Mouse (Mus musculus) C2C12 (cell line): ENCODE data around the gene Pla1a. TPM values are rescaled to one million over a fixed set of nuclear protein-coding genes. Genes with fewer than 3 reads are reported as not detected.

ENCODE experiments used
- H3K27me3 ChIP-seq: one replicate; pipeline ENCODE4 v1.6.1; 2011; ENCODE audit not compliant: control insufficient read depth, insufficient read depth, insufficient read length
- H3K36me3 ChIP-seq: one replicate; pipeline ENCODE4 v1.6.1; 2011; ENCODE audit not compliant: control insufficient read depth, insufficient read depth
- H3K4me3 ChIP-seq: one replicate; pipeline ENCODE4 v1.5.1; 2011; ENCODE audit warnings: mild to moderate bottlenecking, control low read depth; ENCODE audit not compliant: poor library complexity, insufficient read depth, severe bottlenecking
- H3K79me2 ChIP-seq: one replicate; pipeline ENCODE4 v1.6.1; 2011; ENCODE audit not compliant: control insufficient read depth, insufficient read depth
- H3K79me3 ChIP-seq: one replicate; pipeline ENCODE4 v1.6.1; 2011; ENCODE audit warnings: low read depth, control low read depth
- H3ac ChIP-seq: one replicate; pipeline ENCODE3; 2011; ENCODE audit warnings: low read depth; ENCODE audit not compliant: control insufficient read depth, insufficient read length
- CEBPB ChIP-seq: IDR thresholded peaks from one replicate; pipeline ENCODE4 v1.6.1; 2011; ENCODE audit warnings: low read depth, mild to moderate bottlenecking, control low read depth, moderate library complexity
- CTCF ChIP-seq: IDR thresholded peaks from one replicate; pipeline ENCODE4 v1.5.1; 2011; ENCODE audit not compliant: control insufficient read depth, insufficient read depth, insufficient read length
- FOSL1 ChIP-seq: IDR thresholded peaks from one replicate; pipeline ENCODE4 v1.8.0; 2011; ENCODE audit warnings: mild to moderate bottlenecking, low read length; ENCODE audit not compliant: poor library complexity, insufficient read depth, severe bottlenecking
- MAX ChIP-seq: IDR thresholded peaks from one replicate; pipeline ENCODE4 v1.6.1; 2011; ENCODE audit warnings: mild to moderate bottlenecking, control low read depth
- MYOD1 ChIP-seq: IDR thresholded peaks from one replicate; pipeline ENCODE4 v1.6.1; 2011; ENCODE audit warnings: low read depth; ENCODE audit not compliant: control insufficient read depth, insufficient read length
- MYOG ChIP-seq: IDR thresholded peaks from one replicate; pipeline ENCODE4 v1.6.1; 2011; ENCODE audit not compliant: control insufficient read depth, insufficient read length; ENCODE audit errors: extremely low read depth
- USF1 ChIP-seq: IDR thresholded peaks from one replicate; pipeline ENCODE4 v1.6.1; 2011; ENCODE audit warnings: low read depth, mild to moderate bottlenecking, control low read depth, moderate library complexity
- polyA plus RNA-seq: library from polyadenylated mRNA; unstranded; fragments of >200 nt; fragmentation: generic; extraction: Trizol; gene quantifications from one replicate; pipeline ENCODE4 v1.2.1, GENCODE M21; 2012; ENCODE audit warnings: missing spikeins

Gene Pla1a
- polyA plus RNA-seq, 1 experiment: 3.0 TPM

DNA sequence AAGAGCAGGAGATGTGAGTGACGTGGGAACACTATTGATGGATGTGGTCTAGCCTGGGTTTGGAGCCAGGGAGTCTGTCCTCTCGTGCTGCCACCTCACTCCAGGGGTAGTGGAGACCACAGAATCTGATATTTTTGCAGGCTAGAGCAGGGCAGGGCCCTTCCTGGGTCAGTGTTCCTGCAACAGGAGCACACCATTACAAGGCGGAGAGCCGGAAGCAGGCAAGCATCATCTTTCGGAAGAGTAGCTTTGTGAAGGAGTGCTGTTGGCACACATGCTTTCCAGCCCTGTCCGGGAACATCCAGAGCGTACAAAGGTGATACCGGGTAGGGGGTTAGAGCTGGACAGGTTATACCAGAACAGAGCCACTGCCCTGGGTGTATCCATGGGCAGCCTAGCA lies 569 bp upstream of the Pla1a start:
- TF ChIP-seq FOSL1: no peak
- TF ChIP-seq CTCF: no peak
- no peak for TF ChIP-seq CEBPB
- TF ChIP-seq USF1: no peak
- no peak for TF ChIP-seq MAX
- no peak for TF ChIP-seq MYOG
- no peak for TF ChIP-seq MYOD1
- no peak overlapping the region for H3ac ChIP-seq

DNA sequence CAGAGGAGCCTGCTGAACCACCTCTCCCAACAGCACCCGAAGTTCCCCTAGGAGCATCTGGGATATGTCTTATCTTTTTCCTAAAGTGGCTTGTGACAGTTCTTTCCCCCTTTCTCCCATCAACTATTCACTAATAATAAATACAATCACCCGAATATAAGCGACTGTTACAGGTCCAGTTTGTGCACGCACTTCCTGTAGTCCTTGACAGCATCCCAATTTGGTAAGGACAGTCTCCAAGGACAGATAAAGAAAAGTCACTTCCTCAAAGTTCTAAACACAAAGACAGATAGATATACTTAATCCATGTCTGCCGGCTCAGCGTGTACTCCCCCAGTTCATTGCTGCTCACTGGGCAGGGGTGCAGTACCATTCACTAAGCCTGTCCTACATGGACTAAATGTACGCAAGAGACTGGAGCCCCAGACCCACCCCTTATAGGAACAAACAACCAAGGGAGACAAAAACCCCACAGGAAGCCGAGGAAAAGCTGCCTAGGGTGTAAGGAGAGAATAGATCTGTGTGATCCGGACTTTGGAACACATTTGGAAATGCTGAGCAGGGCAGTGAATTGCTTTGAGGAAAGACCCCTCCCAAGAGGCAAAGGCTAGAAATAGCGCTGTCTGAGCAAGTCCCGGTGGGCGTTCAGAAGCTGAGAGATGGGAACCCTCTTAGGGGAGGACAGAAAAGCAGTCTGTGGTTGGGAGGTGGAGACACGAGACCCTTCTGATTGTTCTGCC lies 1.3 kb downstream of the Pla1a start:
- no peak for TF ChIP-seq USF1
- no peak for TF ChIP-seq MYOD1
- TF ChIP-seq MYOG: no peak
- no peak for TF ChIP-seq CEBPB
- TF ChIP-seq CTCF: no peak
- TF ChIP-seq FOSL1: no peak
- no peak for TF ChIP-seq MAX

More for the DNA sequence above, 569 bp upstream of the Pla1a start:
- H3K79me2 ChIP-seq: no peaks in the 10 kb centered on the region
- H3K4me3 ChIP-seq: no peak overlapping the region
- H3K27me3 ChIP-seq: no peaks in the 10 kb centered on the region
- no peaks in the 10 kb centered on the region for H3K79me3 ChIP-seq
- no peaks in the 10 kb centered on the region for H3K36me3 ChIP-seq

DNA sequence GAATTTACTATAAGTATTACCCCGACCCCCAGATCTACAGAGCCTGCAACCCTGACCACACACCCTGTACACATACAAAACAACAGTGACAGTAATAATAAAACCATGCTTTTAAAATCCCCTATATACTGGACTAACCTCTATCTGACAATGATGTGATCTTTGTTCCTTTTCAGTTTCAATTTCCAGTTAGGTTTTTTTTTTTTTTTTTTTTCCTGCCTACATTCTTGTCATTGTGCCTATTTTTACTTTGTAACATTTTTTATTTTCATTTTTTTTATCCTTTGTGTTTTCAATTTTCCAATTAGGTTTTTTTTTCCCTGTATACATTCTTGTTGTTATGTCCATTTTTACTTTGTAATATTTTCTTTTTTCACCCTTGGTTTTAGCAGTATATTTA lies 7.1 kb downstream of the Pla1a start:
- H3K4me3 ChIP-seq: no peak overlapping the region
- TF ChIP-seq CTCF: no peak
- no peak for TF ChIP-seq MAX
- TF ChIP-seq MYOD1: no peak
- no peak for TF ChIP-seq MYOG
- TF ChIP-seq CEBPB: no peak
- no peak for TF ChIP-seq FOSL1
- H3K27me3 ChIP-seq: no peaks in the 10 kb centered on the region
- H3K79me3 ChIP-seq: no peaks in the 10 kb centered on the region
- H3K36me3 ChIP-seq: no peaks in the 10 kb centered on the region
- H3ac ChIP-seq: no peak overlapping the region
- no peaks in the 10 kb centered on the region for H3K79me2 ChIP-seq

More for the DNA sequence above, 1.3 kb downstream of the Pla1a start:
- Histone ChIP-seq H3K27me3 (no peaks in the 10 kb centered on the region), H3K4me3 (no peak overlapping the region), H3K36me3 (no peaks in the 10 kb centered on the region), H3K79me2 (no peaks in the 10 kb centered on the region), H3K79me3 (no peaks in the 10 kb centered on the region), H3ac (no peak overlapping the region)

DNA sequence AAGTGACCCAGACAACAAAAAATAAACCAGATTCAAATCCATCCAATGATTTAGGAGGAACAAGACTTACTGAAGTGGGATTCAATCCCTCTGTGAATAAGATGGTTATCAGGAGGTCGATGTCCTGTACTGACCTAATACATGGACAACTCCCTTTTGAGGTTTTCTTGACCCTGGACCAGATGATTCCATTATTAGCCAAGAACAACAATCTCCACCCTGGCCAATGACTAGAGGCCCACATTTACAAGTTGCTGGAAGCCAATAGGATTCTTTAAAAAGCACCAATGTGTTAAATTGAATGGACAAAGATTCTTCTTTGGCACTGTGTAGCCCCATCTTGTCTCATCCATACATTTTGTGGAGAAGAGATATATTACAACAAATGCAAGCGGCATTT lies 7.6 kb downstream of the Pla1a start:
- Histone ChIP-seq H3K36me3 (no peaks in the 10 kb centered on the region), H3K27me3 (no peaks in the 10 kb centered on the region)

DNA sequence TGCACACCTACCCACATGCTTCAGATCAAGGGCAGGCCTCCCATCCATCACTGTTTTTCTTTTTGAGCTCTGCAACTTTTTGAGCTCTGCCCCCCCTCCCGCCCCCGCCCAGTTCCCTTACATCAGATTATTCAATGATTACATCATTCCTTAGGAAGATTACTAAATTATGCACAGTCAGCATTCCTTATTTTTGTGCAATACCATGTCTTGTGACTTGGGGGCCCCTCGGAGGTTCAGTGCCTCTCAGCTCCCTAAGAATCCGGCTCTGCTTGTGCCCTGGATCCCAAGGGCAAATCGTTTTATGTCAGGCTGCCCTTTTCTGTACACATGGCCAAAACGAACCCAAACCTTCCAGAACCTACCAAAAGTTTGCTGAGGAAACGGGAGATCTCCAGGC lies 18.0 kb downstream of the Pla1a start:
- Histone ChIP-seq H3K36me3 (no peaks in the 10 kb centered on the region), H3K79me3 (no peaks in the 10 kb centered on the region), H3ac (no peak overlapping the region), H3K27me3 (no peaks in the 10 kb centered on the region), H3K79me2 (no peaks in the 10 kb centered on the region), H3K4me3 (no peak overlapping the region)
- TF ChIP-seq MYOD1 (no peak), FOSL1 (no peak), USF1 (no peak), MAX (no peak), MYOG (no peak), CTCF (no peak), CEBPB (no peak)

More for the DNA sequence above, 7.6 kb downstream of the Pla1a start:
- no peaks in the 10 kb centered on the region for H3K79me2 ChIP-seq
- no peaks in the 10 kb centered on the region for H3K79me3 ChIP-seq
- no peak overlapping the region for H3K4me3 ChIP-seq
- H3ac ChIP-seq: no peak overlapping the region
- TF ChIP-seq CTCF (no peak), USF1 (no peak), MYOG (no peak), CEBPB (no peak), MAX (no peak), MYOD1 (no peak)

DNA sequence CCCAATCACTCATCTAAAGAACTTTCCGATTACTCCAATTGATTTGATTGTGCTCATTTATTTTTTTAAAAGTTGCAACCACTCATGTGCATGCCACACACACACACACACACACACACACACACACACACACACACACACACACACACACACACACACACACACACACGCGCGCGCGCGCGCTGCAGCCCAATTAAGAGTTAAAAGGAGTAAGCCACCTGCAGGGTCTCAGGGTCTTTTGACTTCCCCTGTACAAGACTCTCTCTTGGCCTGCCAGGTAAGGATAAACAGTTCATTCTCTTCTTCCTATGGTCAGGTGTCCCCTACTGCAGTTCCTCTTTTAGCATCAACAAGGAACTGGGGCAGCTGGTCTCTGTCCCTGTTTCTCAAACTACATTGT lies 24.5 kb downstream of the Pla1a start:
- no peaks in the 10 kb centered on the region for H3K36me3 ChIP-seq
- H3K4me3 ChIP-seq: no peak overlapping the region
- H3K27me3 ChIP-seq: no peaks in the 10 kb centered on the region
- TF ChIP-seq MAX (no peak), FOSL1 (no peak), CTCF (no peak), USF1 (no peak), MYOD1 (no peak), MYOG (no peak), CEBPB (no peak)
- H3K79me3 ChIP-seq: no peaks in the 10 kb centered on the region
- H3ac ChIP-seq: no peak overlapping the region
- H3K79me2 ChIP-seq: no peaks in the 10 kb centered on the region
